Mouse (Mus musculus) bone marrow macrophage, adult 2 months (primary cell): ENCODE results near the gene Hsf4.

Experiments used
- CTCF ChIP-seq: IDR thresholded peaks from 2 replicates; pipeline ENCODE4 v1.5.1; 2012; ENCODE audit warnings: low read depth, mild to moderate bottlenecking, low read length, moderate library complexity
- POLR2A ChIP-seq: IDR thresholded peaks from 2 replicates; pipeline ENCODE4 v1.6.1; 2012; ENCODE audit warnings: mild to moderate bottlenecking, low read depth, low read length, borderline replicate concordance

DNA sequence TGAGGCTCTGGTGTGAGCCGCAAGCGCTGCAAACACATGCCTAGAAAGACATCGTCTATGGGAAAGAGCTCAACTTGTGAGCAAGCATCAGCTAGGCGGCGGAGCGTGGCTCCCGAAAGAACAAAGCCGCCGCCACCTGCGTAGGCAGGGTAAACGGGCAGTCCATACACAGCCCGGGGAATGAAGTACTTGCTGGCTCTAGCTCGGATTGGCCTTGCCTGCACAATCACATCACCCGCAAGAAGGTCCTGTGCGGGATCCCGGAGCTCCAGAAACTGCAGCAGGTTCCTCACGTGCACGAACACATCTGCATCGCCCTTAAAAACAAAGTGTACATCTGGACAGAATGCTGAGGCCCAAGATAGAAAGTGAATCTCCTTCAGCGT lies 15.8 kb upstream of the Hsf4 start:
- TF ChIP-seq CTCF (no peak), POLR2A (no peak)
